Mouse (Mus musculus): ENCODE data around the gene Olfr495. TPM values are rescaled to one million over a fixed set of nuclear protein-coding genes. Genes with fewer than 3 reads are reported as not detected.

Gene Olfr495
- not detected for total RNA-seq (2021)
- long read RNA-seq, experiment 1, result 0 reads
- long read RNA-seq, experiment 2, result 0 reads

DNA sequence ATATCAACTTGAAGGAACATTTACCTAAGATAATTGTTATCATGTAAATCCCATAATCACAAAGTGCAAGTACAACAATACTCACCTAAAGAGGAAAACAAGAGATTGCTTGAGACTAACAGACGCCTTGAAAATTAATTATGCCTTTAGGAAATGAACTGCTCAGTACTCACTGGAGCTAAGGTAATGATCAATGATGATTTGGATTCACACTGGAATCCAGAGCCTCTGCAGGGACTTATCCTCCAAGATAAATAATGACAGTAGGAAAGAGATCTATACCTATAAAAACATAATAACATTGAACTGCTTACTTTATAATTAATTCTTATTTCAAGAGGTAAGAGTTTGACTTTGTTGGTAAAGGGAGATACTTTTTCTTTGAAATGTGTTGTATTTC, at the start of gene Olfr495:
Olfr495 (plus strand) TSS at position 301 of the 400 bp plus-strand sequence.
- no peak for DNase-seq (ENCODE audit: low spot score)

DNA sequence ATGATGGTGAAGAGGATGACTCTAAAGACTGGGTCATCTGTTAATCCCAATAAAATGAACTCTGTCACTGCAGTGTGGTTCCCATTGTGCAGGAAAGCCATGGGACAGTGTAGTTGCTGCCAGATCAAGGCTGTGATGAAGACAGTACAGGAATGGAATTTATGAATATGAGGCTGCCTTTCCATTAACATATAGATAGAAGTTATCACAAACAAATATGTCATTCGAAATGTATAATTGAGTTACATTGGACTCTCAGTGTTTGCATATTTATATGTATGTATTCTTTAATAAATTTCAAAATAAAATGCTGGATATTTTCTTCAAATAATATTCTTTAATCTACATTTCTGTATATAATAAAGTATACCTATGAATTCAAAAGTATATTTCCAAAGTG, 46.1 kb upstream of the Olfr495 start, which contains the start of gene Olfr493:
Olfr493 (minus strand) TSS at position 101 of the 400 bp plus-strand sequence.
- DNase-seq (ENCODE audit: low spot score), result no peak

DNA sequence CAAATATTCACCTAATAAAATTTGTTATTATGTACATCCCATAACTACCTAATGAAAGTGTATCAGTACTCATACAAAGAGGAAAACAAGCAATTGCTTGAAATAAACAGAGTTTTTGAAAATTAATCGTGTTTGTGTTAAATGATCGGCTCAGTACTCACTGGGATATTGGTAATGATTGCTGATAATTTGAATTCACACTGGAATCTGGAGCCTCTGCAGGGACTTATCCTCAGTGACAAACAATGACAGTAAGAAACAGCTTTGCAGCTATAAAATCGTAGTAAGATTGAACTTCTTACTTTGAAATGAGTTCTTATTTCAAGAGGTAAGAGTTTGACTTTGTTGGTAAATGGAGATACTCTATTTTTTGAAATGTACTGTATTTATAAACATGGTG, 27.9 kb upstream of the Olfr495 start, which contains the start of gene Olfr494:
Olfr494 (plus strand) TSS at position 301 of the 400 bp plus-strand sequence.
- DNase-seq (ENCODE audit: low spot score), result no peak

DNA sequence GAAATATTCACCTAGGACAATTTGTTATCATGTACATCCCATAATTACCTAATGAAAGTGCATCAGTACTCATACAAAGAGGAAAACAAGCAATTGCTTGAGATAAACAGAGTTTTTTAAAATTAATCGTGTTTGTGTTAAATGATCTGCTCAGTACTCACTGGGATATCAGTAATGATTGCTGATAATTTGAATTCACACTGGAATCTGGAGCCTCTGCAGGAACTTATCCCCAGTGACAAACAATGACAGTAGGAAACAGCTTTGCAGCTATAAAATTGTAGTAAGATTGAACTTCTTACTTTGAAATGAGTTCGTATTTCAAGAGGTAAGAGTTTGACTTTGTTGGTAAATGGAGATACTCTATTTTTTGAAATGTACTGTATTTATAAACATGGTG, 27.2 kb downstream of the Olfr495 start, which contains the start of gene Olfr497:
Olfr497 (plus strand) TSS at position 301 of the 400 bp plus-strand sequence.
- DNase-seq (ENCODE audit: low spot score), result no peak

Other genes starting within 250 kb of the Olfr495 start
- not detected for gene Olfr485, start 233.3 kb upstream of the Olfr495 start, total RNA-seq (2021)
- gene Olfr486, start 220.4 kb upstream of the Olfr495 start, total RNA-seq (2021), result not detected
- gene Olfr487, start 178.5 kb upstream of the Olfr495 start, total RNA-seq (2021), result not detected
- gene Olfr488, start 134.8 kb upstream of the Olfr495 start, total RNA-seq (2021), result not detected
- gene Olfr490, start 104.2 kb upstream of the Olfr495 start, total RNA-seq (2021), result not detected
- gene Olfr491, start 79.7 kb upstream of the Olfr495 start, total RNA-seq (2021), result not detected
- not detected for gene Olfr492, start 69.5 kb upstream of the Olfr495 start, total RNA-seq (2021)
- gene Olfr493, start 46.2 kb upstream of the Olfr495 start, total RNA-seq (2021), result not detected
- gene Olfr494, start 27.8 kb upstream of the Olfr495 start, total RNA-seq (2021), result not detected
- gene Olfr497, start 27.3 kb downstream of the Olfr495 start, total RNA-seq (2021), result not detected
- gene Olfr498, start 72.2 kb downstream of the Olfr495 start, total RNA-seq (2021), result not detected
- not detected for gene Olfr502, start 131.9 kb downstream of the Olfr495 start, total RNA-seq (2021)
- gene Olfr503, start 151.4 kb downstream of the Olfr495 start, total RNA-seq (2021), result not detected
- not detected for gene Olfr504, start 172.6 kb downstream of the Olfr495 start, total RNA-seq (2021)
- gene Olfr506, start 217.6 kb downstream of the Olfr495 start, total RNA-seq (2021), result not detected
- not detected for gene Olfr507, start 228.6 kb downstream of the Olfr495 start, total RNA-seq (2021)
- not detected for gene Olfr508, start 236.8 kb downstream of the Olfr495 start, total RNA-seq (2021)